Mouse (Mus musculus): ENCODE results near the gene Cdh26. TPM values are rescaled to one million over a fixed set of nuclear protein-coding genes. Genes with fewer than 3 reads are reported as not detected.

Gene Cdh26
- polyA plus RNA-seq (2012; ENCODE audit: low replicate concordance) = not detected in 2 replicates

GRCm38 (mm10) chr2:178430231-178430630, at the start of gene Cdh26:
Gene Cdh26 (plus strand): TSS chr2:178430531.

GRCm38 (mm10) chr2:178407053-178407815, 23.1 kb upstream of the Cdh26 start, which contains the start of gene Sycp2:
Gene Sycp2 (minus strand): TSS chr2:178407685.

GRCm38 (mm10) chr2:178414261-178415149, 15.8 kb upstream of the Cdh26 start, which contains the start of the genes Ppp1r3d and Fam217b:
Gene Ppp1r3d (minus strand): TSS chr2:178414472.
Gene Fam217b (plus strand): TSS chr2:178414524.

Other genes starting within 250 kb of the Cdh26 start
- gene Sycp2, start 22.8 kb upstream of the Cdh26 start, polyA plus RNA-seq (2012; ENCODE audit: low replicate concordance) = not detected in 2 replicates
- 0.49 and 1.4 TPM in 2 replicates for gene Ppp1r3d, start 16.1 kb upstream of the Cdh26 start, polyA plus RNA-seq (2012; ENCODE audit: low replicate concordance)
- gene Fam217b, start 16.0 kb upstream of the Cdh26 start, polyA plus RNA-seq (2012; ENCODE audit: low replicate concordance) = 0.17 and 0.30 TPM in 2 replicates